Mouse (Mus musculus) cerebellum, postnatal 14 days (tissue): Measurements from ENCODE around the gene Fyn.

ENCODE experiments used
- DNase-seq, 2 experiments: peaks; one replicate each; pipeline ENCODE4 v3.0.0; 2021; ENCODE audit warnings: mixed read lengths in 2 of 2

Gene Fyn

DNA sequence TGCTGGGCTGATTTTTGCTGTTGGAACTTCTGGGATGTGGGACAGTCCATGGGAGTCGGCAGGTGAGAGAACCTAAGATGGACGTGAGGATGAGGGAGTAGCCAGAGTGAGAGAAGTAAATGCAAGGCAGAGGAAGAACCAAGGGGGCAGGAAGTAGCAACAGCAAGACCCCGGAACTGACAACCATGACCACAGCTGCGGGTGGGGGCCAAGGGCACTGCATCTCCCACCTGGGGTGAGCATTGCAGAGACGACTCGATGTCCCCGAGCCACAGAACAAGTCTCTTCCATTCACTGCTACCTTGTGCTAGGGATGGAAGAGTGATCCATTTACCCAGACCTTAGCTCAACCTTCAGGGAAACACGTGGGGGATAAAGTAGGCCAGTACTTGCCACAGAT lies 146.3 kb downstream of the Fyn start:
- DNase-seq: no peak

DNA sequence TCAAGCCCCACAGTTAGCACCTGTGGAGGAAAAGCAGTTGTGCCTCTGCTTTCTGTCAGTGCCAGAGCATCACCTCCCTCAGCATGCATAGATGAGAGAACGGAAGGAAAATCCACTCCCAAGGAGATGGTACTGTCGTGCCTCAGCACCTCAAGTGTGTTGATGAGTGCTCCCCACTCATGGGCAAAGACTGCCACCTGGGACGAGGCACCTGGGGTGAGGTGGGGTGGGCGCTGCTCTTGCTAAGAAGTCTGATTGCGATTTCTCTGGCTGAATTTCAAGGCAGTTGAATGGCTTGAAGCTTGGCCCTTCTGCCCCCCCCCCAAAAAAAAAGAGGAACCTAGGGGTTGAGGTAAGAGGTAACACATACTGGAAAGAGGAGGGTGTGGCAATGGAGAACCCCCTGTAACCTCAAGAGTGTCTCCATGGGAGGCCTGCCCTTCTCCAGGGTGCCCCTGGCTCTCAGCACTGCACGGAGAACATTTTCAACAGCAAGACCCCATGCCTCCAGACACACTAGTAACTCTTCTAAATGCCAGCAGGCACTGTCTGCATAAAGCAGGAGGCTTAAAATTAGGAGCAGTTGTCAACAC lies 148.0 kb downstream of the Fyn start:
- no peak for DNase-seq

DNA sequence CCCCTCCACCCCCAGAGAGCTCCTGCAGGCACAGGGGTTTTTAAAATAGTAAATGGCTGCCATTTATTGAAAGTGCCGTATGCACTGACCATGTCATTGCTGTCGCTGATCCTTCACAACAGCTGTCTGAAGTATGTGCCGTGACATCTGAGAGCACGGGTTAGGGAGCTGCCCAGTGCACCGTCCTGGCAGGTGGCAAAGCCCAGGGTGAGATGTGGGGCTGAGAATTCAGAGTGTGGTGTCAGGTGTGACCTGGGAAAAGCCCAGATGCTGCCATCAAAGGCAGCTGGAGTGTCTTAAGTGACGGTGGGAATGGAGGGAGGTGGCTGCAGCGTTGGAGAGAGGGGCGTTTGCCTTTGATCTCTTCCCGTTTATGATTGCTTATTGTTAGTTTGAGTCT lies 148.7 kb downstream of the Fyn start:
- DNase-seq: no peak

DNA sequence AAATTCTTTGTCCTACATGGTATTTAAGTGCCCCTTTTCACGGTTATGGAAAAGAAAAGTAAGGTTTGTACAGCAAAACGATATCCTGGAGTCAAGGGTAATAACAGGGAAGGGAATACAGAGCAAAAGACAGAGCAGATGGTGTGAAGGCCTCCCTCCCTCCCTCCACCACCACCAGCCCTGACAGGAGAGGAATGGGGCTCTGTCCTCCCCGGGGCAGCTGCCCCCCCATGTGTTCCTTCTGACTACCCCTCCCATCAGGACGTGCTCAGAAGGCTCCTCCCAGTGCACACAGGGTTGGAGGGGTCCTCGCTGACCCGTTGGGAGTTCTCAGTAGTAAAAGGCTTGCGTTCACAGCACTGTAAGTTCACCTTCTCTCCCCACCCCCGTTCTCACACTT lies 149.6 kb downstream of the Fyn start:
- no peak for DNase-seq

DNA sequence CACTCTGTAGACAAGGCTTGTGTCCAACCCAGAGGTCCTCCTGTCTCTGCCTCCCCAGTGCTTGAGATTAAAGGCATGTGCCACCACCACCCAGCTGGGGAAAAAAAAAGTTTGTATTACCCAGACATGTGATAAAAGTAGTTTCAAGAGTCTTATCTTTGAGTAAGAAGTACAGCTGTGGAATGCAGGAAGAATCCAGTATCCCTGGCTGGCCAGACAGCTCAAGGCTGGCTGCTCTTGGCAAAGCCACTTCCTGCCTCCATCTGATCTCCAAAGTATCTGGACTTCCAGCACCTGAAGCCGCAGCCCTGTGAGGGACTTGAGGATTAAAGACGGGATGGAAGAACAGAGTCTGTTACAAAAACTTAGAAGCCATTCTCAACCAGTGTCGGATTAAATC lies 150.2 kb downstream of the Fyn start:
- no peak for DNase-seq

DNA sequence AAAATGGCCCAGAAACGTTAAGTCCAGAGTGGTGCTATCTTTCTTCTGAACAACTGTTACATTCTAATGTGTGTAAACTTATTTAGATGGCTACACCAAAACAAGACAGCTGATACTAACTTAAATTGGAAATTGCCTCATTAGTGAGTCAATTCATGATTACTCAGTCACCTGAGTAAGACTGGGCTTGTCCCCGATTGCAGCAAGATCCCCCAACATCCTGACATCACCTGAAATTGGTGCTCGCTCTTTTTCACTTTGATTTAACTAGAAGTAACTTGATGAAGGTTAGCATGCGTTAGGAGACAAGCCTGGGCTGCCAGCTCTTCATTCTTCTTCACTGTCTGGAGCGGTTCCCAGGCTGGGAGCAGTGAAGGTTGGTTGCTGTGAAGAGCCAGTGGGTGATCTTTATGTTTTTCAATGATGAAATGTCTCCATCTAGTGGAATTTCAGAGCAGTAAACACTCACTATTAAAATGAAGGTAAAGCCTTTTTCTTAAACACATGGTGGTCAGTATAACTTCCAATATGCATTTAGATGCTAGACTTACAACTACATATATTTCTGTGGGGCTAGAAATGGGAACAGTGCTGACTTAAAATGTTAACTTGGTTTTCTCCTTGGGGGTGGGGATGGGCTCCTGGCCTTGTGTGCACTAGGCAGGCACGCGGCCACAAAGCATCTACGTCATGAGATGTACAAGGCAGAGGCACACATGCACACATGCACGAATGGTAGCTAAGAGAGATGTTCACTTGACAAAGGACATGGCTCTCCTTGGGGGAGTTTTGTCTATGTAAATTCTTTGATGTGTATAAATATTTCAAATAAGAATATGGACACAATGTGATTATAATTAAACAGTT lies 151.7 kb downstream of the Fyn start:
- peak; percentile 86 to 88 for DNase-seq

DNA sequence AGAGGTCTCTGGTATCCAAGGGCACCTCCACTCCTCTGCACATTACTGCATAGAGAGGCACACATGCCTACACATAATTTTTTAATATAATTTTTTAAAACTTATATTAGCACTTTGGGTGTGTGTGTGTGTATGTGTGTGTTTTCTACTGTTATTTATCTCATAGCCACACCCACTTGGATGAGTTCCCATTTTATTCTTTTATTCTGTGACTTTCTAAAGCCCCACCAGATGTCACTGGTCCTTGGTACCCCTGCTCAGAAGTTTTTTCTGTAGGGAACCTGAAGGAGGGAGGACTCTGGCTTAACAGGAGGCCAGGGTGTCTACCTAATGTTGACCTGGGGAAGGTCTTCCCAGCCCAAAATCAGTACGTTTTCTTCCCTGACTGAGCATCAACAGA lies 152.7 kb downstream of the Fyn start:
- no peak for DNase-seq

DNA sequence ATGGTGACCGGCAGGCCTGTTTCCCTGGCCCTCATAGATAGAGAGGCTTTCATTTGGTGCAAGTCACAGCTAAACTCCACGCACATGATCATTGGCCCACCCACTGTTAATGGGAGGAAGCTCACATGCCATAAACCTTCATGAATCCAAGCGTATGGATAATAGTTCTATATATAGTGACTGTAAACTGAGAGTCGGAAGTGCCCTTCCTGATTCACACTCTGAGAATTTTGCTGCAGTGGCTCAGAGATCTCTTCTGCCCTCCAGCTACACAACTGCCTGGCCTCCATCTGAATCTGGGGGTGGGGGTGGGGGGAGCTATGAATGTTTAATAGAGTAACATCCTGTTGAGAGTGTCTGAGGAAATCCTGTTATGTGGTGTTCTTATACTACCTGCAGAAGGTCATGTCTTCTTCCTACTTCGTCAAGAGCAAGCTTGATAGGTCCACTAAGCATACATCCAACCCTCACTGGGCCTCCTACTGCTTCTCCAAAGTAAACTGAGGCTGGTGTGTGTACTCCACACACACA lies 153.3 kb downstream of the Fyn start:
- no peak for DNase-seq

DNA sequence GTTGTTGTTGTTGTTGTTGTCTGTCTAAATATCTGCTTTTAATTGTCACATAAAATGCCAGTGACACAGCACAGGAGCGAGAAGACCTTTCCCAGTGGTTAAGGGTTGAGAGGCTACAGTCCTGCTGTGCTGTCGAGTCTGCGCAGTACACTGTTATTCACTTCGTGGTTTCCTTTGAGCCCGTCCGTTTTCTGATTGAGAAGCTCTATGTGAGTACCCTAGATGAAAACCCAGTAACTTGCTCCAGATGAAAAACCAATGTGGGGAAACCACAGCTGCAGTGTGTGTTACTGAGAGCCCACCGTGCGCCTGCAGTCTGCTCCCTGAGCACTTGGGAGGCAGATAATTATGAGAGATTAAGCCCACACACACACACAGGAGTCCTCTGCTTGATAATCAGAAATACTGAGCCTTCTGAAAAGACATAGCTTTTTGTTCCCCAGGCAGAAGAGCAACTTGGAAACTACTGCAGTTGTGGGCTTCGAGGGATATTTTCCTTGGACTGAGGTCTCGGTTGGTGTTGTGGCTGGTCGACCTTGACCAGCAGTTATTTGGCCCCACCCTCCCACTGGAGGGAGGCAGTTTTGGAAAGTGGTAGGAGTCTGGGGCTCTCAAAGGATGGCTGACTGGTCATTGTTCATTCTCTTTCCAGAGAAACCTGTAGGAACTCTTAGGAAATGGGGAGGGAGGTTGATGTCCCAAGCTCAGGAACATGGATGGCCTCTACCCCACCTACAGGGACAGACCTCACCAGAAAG lies 154.4 kb downstream of the Fyn start:
- DNase-seq: no peak

DNA sequence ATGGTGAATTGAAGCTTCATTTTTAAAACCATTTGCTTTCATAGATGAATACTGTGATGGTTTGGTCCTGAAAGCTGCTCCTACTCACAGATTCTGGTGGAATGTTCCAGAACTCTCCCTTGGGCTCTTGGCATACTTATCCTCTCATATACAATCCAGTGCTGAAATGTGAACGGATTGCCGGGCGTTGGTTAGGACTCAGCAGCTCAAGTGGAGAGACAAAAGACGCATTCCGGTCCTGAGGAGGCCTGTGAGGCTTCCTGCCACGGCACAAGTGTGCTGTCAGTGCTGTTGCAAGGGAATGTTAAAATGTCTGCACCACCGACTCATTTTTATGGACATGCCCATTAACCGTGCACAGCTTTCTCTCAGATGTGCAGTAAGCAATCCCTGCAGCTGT lies 155.7 kb downstream of the Fyn start:
- no peak for DNase-seq

DNA sequence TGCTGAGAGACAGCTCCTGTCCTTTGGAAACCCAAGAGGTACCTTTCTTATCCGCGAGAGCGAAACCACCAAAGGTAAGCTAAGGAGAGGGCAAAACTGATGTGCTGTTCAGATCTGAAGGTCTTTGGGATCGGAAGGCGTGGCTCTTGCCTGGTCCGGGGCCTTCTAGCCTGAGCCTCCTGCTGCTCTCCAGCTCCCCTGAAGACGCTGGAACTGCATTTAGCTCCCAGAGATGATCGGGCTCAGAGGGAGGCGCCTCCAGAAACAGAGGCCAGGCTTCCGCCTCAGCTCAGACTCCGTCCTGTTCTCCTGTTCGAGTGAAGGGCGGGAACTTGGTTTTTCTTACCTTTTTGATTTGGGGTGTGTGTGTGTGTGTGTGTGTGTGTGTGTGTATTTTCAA lies 156.8 kb downstream of the Fyn start:
- DNase-seq: no peak

DNA sequence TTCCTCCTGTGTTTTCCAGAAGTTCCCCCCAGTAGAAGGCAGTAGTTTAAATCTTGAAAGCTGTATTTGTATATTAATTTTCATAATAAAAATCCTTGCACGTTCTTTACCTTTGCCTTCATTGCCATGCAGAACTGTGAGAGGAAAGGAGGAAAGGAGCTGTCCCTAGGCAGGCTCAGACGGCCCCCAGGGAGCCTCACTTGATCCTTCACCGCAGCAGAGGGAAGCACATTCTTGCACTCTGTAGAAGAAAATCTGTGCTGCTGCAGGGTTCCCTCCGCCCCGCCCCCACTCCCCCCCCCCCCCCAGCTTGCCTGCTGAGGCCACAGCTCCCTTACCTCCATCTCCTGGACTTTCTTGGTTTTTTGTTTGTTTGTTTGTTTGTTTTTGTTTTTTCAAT lies 158.5 kb downstream of the Fyn start:
- no peak for DNase-seq

DNA sequence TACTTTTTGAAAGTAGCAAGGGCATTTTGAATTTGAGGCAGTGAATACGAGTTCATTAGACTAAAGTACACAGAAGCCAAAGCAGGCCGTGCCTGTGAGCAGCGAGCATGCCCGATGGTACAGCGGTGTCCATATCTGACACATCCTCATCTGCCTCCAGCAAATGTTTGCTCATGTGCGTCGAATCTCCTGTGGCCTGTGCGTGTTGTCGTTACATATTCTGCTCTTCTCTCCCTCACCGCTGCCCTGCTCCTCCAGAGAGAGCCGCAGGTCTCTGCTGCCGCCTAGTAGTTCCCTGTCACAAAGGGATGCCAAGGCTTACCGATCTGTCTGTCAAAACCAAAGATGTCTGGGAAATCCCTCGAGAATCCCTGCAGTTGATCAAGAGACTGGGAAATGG lies 160.5 kb downstream of the Fyn start:
- DNase-seq: no peak

DNA sequence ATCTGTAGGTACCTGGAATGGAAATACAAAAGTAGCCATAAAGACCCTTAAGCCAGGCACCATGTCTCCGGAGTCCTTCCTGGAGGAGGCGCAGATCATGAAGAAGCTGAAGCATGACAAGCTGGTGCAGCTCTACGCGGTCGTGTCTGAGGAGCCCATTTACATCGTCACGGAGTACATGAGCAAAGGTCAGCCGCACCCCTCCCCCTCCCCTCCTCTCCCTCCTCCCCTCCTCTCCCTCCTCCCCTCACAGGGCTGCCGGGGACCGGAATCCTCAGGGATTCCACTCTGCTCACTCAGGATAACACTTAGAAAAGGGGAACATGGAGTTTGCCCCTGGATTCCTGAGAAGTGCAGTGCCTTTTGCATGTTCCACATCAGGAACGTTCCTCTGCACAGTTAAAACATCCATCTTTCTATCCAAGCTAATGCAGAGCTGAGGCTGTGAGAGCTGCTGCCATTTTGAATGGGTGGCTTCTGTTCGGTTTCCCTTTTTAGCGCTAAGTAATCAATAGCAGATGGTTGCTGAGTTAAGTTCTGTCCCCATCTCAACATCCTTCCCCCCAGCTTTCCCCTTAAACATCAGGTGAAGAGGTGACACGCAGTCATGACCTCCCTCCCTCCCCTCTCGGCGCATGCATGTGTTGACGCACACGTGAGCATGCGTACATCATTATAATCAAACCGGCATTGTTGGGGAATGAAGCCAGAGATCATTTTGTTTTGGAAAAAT lies 163.5 kb downstream of the Fyn start:
- DNase-seq: no peak

DNA sequence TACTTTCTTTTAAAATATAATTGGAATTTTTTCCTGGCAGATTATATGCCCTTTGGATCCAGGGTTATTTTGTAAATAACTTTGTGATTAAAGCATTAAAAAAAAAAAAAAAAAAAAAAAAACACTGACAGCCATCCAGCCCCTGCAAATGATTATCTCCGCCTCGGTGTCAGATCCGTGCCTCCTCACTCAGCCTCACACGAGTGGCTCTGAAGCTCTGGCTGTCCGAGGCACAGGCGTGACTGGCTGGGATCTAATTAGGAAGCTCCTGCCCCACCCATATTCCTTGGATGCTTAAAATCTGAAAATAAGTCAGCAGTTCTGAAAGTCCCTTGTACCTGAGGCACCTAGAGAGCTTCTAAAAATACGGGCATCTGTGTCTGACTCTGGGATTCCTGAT lies 164.2 kb downstream of the Fyn start:
- DNase-seq: no peak

DNA sequence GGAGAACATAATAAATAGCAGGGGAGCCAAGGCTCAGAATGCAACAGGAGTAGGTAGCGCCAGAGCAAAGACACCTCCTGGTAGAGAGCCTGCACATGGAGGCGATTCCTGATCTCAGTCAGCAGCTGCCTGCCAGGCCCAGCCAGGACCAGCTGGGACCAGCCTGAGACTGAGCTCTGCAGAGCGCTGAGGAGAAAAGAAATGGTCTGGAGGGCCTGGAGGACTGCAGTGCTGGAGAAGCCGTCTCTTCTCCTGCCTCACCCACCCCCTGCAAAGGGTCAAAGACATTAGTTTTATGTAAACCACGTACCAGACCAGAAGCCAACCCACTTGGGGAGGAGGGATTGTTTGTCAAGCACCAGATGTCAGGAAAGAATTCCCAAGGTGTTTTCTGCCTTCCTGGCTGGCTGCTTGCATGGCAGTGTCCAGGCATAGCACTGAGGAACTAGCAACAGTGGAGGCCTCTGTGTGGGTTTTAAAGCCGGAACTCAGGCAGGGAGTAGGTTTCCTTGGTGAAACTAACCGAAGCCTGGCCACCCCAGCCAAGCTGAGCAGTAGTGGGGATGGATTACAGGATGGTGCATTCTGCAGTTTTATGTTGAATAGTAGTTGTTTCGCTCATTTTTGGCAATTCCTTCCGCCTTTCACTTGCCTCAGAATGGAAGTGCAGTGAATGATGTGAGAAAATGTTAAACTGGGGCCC lies 165.8 kb downstream of the Fyn start:
- peak in 1 of 2 experiments; percentile 45 for DNase-seq

DNA sequence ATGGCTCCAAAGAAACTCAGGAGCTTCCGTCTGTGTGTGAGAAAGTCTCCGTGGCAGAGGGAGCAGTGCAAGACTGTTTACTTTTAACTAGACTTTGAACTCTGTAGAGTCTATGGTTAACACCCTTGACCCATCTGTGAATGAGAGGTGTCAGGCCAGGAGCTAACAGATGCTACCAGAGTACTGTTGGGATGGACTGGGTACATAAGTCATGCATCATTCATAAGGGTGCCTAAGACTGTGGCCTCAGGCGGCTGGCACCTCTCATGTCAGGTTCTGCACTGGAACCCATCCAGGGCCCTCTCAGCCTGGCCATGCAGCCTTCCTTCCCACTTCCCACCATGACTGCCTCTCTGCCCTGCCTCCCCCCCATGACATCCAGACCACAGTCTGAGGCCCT lies 166.7 kb downstream of the Fyn start:
- peak; percentile 59 to 60 for DNase-seq

DNA sequence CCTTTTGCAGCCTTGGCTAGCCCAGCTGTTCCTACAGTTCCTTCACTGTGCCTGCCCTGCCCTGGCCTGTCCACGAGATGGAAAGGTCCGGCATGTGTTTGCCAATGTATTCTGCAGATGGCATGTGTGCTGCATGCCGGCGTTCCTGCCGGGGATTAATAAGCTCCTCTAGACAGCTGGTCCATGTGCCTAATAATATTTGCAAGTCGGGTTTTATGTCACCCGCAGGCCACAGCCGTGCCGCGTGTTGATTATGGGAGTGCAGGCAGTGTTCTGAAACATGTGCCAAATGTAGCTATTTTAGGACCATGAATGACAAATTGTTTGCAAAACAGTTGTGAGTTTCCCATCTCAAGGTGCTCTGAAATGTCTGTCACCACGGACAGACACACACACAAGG lies 167.6 kb downstream of the Fyn start:
- peak; percentile 67 to 74 for DNase-seq

DNA sequence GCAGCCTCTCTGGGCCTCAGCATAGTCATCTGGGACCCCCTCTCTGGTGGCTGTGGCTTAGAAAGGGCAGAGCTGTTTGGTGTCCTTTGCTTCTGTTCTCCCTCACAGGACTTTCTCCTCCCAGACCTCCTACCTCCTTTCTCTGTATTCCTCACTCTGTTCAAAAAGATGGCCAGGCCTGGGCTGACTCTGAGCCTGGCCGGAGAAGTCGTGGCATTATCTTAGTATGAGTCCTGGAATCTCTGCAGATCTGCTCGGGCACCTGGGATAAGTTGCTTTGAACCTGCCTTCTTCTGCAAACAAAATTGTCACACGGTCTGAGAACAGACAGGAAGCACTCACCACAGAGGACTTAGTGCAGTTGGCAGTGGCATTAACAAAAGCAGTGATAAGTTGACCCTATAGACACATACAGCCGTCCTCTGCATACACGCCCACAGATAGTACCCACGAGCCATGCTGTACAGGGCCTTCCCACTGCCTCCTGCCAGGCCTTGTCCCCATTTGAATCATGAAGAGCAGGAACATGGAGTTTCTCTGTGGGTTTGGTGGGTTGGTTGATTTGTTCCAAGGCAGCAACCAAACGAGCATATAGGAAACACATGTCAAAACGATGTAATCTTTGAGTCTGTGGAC lies 171.5 kb downstream of the Fyn start:
- no peak for DNase-seq

DNA sequence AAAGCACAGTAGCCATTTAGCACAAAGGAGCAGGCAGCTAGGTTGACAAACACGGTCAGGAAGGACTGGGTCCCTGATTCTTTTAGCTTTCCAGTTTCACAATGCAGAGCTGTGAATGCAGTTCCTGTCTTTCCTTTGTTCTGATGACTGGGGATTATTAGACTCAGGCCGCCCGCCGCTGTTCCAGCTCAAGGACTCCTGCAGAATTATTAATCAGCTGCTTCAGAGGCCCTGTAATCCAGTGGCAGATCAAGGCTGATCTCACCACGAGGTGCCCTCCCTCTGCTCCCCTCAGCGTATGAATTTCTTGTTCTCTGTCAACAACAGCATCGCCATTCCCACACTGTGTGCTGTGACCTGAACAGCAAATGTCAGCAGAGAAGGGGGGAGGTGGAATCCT lies 172.3 kb downstream of the Fyn start:
- DNase-seq: no peak

DNA sequence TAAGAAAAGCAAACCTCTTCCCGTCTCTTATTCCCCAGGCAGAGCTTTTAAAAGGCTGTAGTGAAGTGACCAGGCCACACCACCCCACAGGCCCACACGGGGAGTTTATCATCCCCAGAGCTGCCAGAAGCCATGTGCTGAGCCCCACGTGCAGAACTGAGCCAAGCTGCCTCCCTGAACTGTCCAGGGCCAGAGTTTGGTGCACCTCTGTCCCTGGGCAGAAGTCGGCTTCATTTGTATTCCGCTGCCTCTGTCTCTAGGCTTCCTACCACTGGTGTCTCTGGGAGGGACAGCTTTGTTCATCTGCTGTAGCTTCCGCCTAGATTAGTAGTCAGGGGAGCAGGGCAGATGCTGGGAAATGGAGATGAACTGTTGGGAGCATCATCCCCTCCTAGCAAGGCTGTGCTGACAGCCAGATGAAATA lies 172.8 kb downstream of the Fyn start:
- DNase-seq: no peak
